Mouse (Mus musculus) heart, embryonic 16.5 days (tissue): Measurements from ENCODE around the gene Tet2. TPM values are rescaled to one million over a fixed set of nuclear protein-coding genes. Genes with fewer than 3 reads are reported as not detected.
A peak's percentile ranks its signal among the peaks of the same experiment; 100 is the strongest.
"Not testable (repeated sequence)": the region's sequence is repeated elsewhere in the genome, so short reads cannot be mapped to it uniquely, and the experiment has no call there.

Experiments
- ATAC-seq: fragments of 200-750 bp; cut with Nextera tagmentation; replicated peaks from 2 replicates; pipeline ENCODE4 v1.8.0; 2017; ENCODE audit warnings: moderate number of reproducible peaks; ENCODE audit not compliant: insufficient read depth, low FRiP score; ENCODE audit errors: extremely low read depth
- H3K27ac ChIP-seq: fragments of 300-500 bp; sonication (generic); 2 replicates; pipeline ENCODE4 v1.5.1; 2014; ENCODE audit warnings: mild to moderate bottlenecking, low read length, control low read depth, moderate library complexity
- H3K27me3 ChIP-seq: fragments of 300-500 bp; sonication (generic); 2 replicates; pipeline ENCODE4 v1.6.1; 2014; ENCODE audit warnings: low read length, mixed read lengths; ENCODE audit not compliant: control insufficient read depth, insufficient read depth
- H3K36me3 ChIP-seq: fragments of 300-500 bp; sonication (generic); 2 replicates; pipeline ENCODE4 v1.6.1; 2014; ENCODE audit not compliant: control insufficient read depth, insufficient read depth
- H3K4me1 ChIP-seq: fragments of 300-500 bp; sonication (generic); 2 replicates; pipeline ENCODE4 v1.6.1; 2014; ENCODE audit warnings: low read length, mixed read lengths; ENCODE audit not compliant: control insufficient read depth, insufficient read depth
- H3K4me2 ChIP-seq: fragments of 300-500 bp; sonication (generic); 2 replicates; pipeline ENCODE4 v1.6.1; 2014; ENCODE audit warnings: low read depth, mild to moderate bottlenecking, control low read depth, low read length
- H3K4me3 ChIP-seq: fragments of 300-500 bp; sonication (generic); 2 replicates; pipeline ENCODE4 v1.5.1; 2014; ENCODE audit warnings: mild to moderate bottlenecking, control low read depth, low read length
- H3K9ac ChIP-seq: fragments of 300-500 bp; sonication (generic); 2 replicates; pipeline ENCODE4 v1.6.1; 2014; ENCODE audit warnings: low read length, control low read depth
- H3K9me3 ChIP-seq: fragments of 300-500 bp; sonication (generic); replicated peaks from 2 replicates; pipeline ENCODE4 v1.6.1; 2016; ENCODE audit warnings: low read length; ENCODE audit not compliant: control insufficient read depth
- WGBS: fragments of 180-500 bp; shearing (Covaris S2); extraction: QIAGEN DNeasy Blood & Tissue Kit; methylation state at CpG from one replicate; pipeline ENCODE4 v1.1.7; 2014; 5-methylcytosine and 5-hydroxymethylcytosine counted together
- polyA plus RNA-seq: library from polyadenylated mRNA; unstranded; fragments of >200 nt; fragmentation: Nextera tagmentation; extraction: Ambion mirVana; gene quantifications from 2 replicates; pipeline ENCODE4 v1.2.1, GENCODE M21; 2015

The Tet2 gene
- 11.3 and 14.7 TPM in 2 replicates for polyA plus RNA-seq

GRCm38 (mm10) chr3:133544551-133545303 is at the start of gene Tet2:
TSS of gene Tet2 (minus strand) at chr3:133545139.
- Histone ChIP-seq H3K36me3 (no peaks in the 10 kb centered on the region), H3K27ac (peak within 1 kb of the TSS; percentile 94), H3K4me1 (peaks cover 6% of the 10 kb centered on the region), H3K9ac (peak within 1 kb of the TSS; percentile 90), H3K4me2 (peak within 1 kb of the TSS; percentile 82), H3K27me3 (no peaks in the 10 kb centered on the region), H3K9me3 (no peaks in the 10 kb centered on the region), H3K4me3 (peak within 1 kb of the TSS; percentile 89)
- WGBS, result under 1% methylated on average over 58 of the region's 73 CpGs
- peak; percentile 59 for ATAC-seq

- H3K4me2 ChIP-seq, H3K4me1 ChIP-seq, H3K27ac ChIP-seq, H3K36me3 ChIP-seq, H3K9ac ChIP-seq, H3K27me3 ChIP-seq, ATAC-seq, H3K9me3 ChIP-seq, H3K4me3 ChIP-seq: not testable (repeated sequence)
- WGBS, result 68% methylated on average over 2 of the region's 2 CpGs
Measured at GRCm38 (mm10) chr3:133592995-133593394, 48.1 kb upstream of the Tet2 start.

GRCm38 (mm10) chr3:133590506-133591152 is 45.7 kb upstream of the Tet2 start:
- Histone ChIP-seq H3K27ac (no peak overlapping the region), H3K27me3 (no peaks in the 10 kb centered on the region), H3K4me3 (no peak overlapping the region), H3K4me2 (no peak overlapping the region), H3K4me1 (no peaks in the 10 kb centered on the region), H3K9ac (no peak overlapping the region), H3K9me3 (no peaks in the 10 kb centered on the region), H3K36me3 (no peaks in the 10 kb centered on the region)
- 77% methylated on average over 7 of the region's 7 CpGs for WGBS
- ATAC-seq, result no peak

- H3K4me3 ChIP-seq, result no peak overlapping the region
Measured at GRCm38 (mm10) chr3:133585010-133585409, 40.1 kb upstream of the Tet2 start.

GRCm38 (mm10) chr3:133583411-133584025 is 38.6 kb upstream of the Tet2 start:
- no peak for ATAC-seq
- no peaks in the 10 kb centered on the region for H3K4me1 ChIP-seq
- 84% methylated on average over 9 of the region's 9 CpGs for WGBS
- H3K27me3 ChIP-seq, result no peaks in the 10 kb centered on the region
- H3K9ac ChIP-seq, result no peak overlapping the region
- no peak overlapping the region for H3K27ac ChIP-seq
- no peak overlapping the region for H3K4me2 ChIP-seq
- no peaks in the 10 kb centered on the region for H3K9me3 ChIP-seq
- no peak overlapping the region for H3K4me3 ChIP-seq
- H3K36me3 ChIP-seq, result no peaks in the 10 kb centered on the region

More at GRCm38 (mm10) chr3:133585010-133585409, 40.1 kb upstream of the Tet2 start:
- WGBS, result 73% methylated on average over 2 of the region's 2 CpGs
- no peaks in the 10 kb centered on the region for H3K9me3 ChIP-seq
- no peak for ATAC-seq
- H3K4me1 ChIP-seq, result no peaks in the 10 kb centered on the region
- H3K9ac ChIP-seq, result no peak overlapping the region
- H3K27ac ChIP-seq, result no peak overlapping the region
- no peaks in the 10 kb centered on the region for H3K27me3 ChIP-seq
- H3K36me3 ChIP-seq, result no peaks in the 10 kb centered on the region
- H3K4me2 ChIP-seq, result no peak overlapping the region

GRCm38 (mm10) chr3:133582969-133583368 is 38.0 kb upstream of the Tet2 start:
- no peak overlapping the region for H3K4me3 ChIP-seq
- H3K27me3 ChIP-seq, result no peaks in the 10 kb centered on the region
- H3K9me3 ChIP-seq, result no peaks in the 10 kb centered on the region
- no peak overlapping the region for H3K27ac ChIP-seq
- no peak for ATAC-seq
- no peaks in the 10 kb centered on the region for H3K36me3 ChIP-seq
- no peak overlapping the region for H3K4me2 ChIP-seq
- no peaks in the 10 kb centered on the region for H3K4me1 ChIP-seq
- no peak overlapping the region for H3K9ac ChIP-seq
- 44% methylated on average over 4 of the region's 4 CpGs for WGBS

GRCm38 (mm10) chr3:133582096-133582495 is 37.2 kb upstream of the Tet2 start:
- Histone ChIP-seq H3K9ac (no peak overlapping the region), H3K9me3 (no peaks in the 10 kb centered on the region), H3K27ac (no peak overlapping the region), H3K4me1 (no peaks in the 10 kb centered on the region), H3K36me3 (no peaks in the 10 kb centered on the region), H3K4me3 (no peak overlapping the region), H3K27me3 (no peaks in the 10 kb centered on the region), H3K4me2 (no peak overlapping the region)
- no peak for ATAC-seq
- WGBS, result 79% methylated on average over 5 of the region's 5 CpGs

GRCm38 (mm10) chr3:133581541-133581940 is 36.6 kb upstream of the Tet2 start:
- Histone ChIP-seq H3K9me3 (no peaks in the 10 kb centered on the region), H3K4me2 (no peak overlapping the region), H3K27me3 (no peaks in the 10 kb centered on the region), H3K9ac (no peak overlapping the region), H3K36me3 (no peaks in the 10 kb centered on the region), H3K27ac (no peak overlapping the region), H3K4me1 (no peaks in the 10 kb centered on the region), H3K4me3 (no peak overlapping the region)
- 81% methylated on average over 4 of the region's 4 CpGs for WGBS
- ATAC-seq, result no peak

- H3K4me1 ChIP-seq, result no peaks in the 10 kb centered on the region
- H3K4me2 ChIP-seq, result no peak overlapping the region
- no peaks in the 10 kb centered on the region for H3K9me3 ChIP-seq
- no peaks in the 10 kb centered on the region for H3K27me3 ChIP-seq
- H3K9ac ChIP-seq, result no peak overlapping the region
- H3K4me3 ChIP-seq, result no peak overlapping the region
- no peak for ATAC-seq
- no peaks in the 10 kb centered on the region for H3K36me3 ChIP-seq
- no peak overlapping the region for H3K27ac ChIP-seq
- 93% methylated on average over 9 of the region's 9 CpGs for WGBS
Measured at GRCm38 (mm10) chr3:133579671-133580070, 34.7 kb upstream of the Tet2 start.
